Mouse (Mus musculus) limb, embryonic 11.5 days (tissue): ENCODE results near the gene Tlr2. TPM values are rescaled to one million over a fixed set of nuclear protein-coding genes. Genes with fewer than 3 reads are reported as not detected.
A peak's percentile ranks its signal among the peaks of the same experiment; 100 is the strongest.

Experiments
- ATAC-seq: fragments of 200-750 bp; cut with Nextera tagmentation; 2 replicates; pipeline ENCODE4 v1.8.0; 2017; ENCODE audit warnings: low read depth; ENCODE audit not compliant: insufficient number of reproducible peaks, low FRiP score, low TSS enrichment
- DNase-seq: peaks from one replicate; pipeline ENCODE4 v3.0.0-alpha.2; 2015; ENCODE audit warnings: low spot score
- H3K27ac ChIP-seq: fragments of 300-500 bp; sonication (generic); replicated peaks from 2 replicates; pipeline ENCODE4 v1.5.1; 2014; ENCODE audit warnings: low read depth, mild to moderate bottlenecking, low read length
- H3K27me3 ChIP-seq: fragments of 300-500 bp; sonication (generic); 2 replicates; pipeline ENCODE4 v1.6.1; 2014; ENCODE audit warnings: mild to moderate bottlenecking, low read length, mixed read lengths; ENCODE audit not compliant: control insufficient read depth, insufficient read depth
- H3K36me3 ChIP-seq: fragments of 300-500 bp; sonication (generic); 2 replicates; pipeline ENCODE4 v1.6.1; 2014; ENCODE audit warnings: mild to moderate bottlenecking, low read length, moderate library complexity, mixed read lengths; ENCODE audit not compliant: control insufficient read depth, insufficient read depth
- H3K4me1 ChIP-seq: fragments of 300-500 bp; sonication (generic); 2 replicates; pipeline ENCODE4 v1.6.1; 2014; ENCODE audit warnings: low read length, mixed read lengths; ENCODE audit not compliant: control insufficient read depth, insufficient read depth
- H3K4me2 ChIP-seq: fragments of 300-500 bp; sonication (generic); 2 replicates; pipeline ENCODE4 v1.6.1; 2014; ENCODE audit warnings: low read depth, mild to moderate bottlenecking, moderate library complexity; ENCODE audit not compliant: severe bottlenecking
- H3K4me3 ChIP-seq: fragments of 300-500 bp; sonication (generic); 2 replicates; pipeline ENCODE4 v1.5.1; 2014; ENCODE audit warnings: low read depth, low read length
- H3K9ac ChIP-seq: fragments of 300-500 bp; sonication (generic); 2 replicates; pipeline ENCODE4 v1.6.1; 2014; ENCODE audit warnings: mild to moderate bottlenecking, low read length
- H3K9me3 ChIP-seq: fragments of 300-500 bp; sonication (generic); 2 replicates; pipeline ENCODE4 v1.6.1; 2016; ENCODE audit warnings: low read length; ENCODE audit not compliant: control insufficient read depth
- WGBS: fragments of 180-500 bp; shearing (Covaris S2); extraction: QIAGEN DNeasy Blood & Tissue Kit; methylation state at CpG from one replicate; pipeline ENCODE4 v1.1.7; 2014; 5-methylcytosine and 5-hydroxymethylcytosine counted together
- polyA plus RNA-seq: library from polyadenylated mRNA; unstranded; fragments of >200 nt; fragmentation: Nextera tagmentation; extraction: Ambion mirVana; gene quantifications from 2 replicates; pipeline ENCODE4 v1.2.1, GENCODE M21; 2014

Tlr2 gene
- polyA plus RNA-seq, 1 experiment from 2014 or later = 2.1 TPM

DNA sequence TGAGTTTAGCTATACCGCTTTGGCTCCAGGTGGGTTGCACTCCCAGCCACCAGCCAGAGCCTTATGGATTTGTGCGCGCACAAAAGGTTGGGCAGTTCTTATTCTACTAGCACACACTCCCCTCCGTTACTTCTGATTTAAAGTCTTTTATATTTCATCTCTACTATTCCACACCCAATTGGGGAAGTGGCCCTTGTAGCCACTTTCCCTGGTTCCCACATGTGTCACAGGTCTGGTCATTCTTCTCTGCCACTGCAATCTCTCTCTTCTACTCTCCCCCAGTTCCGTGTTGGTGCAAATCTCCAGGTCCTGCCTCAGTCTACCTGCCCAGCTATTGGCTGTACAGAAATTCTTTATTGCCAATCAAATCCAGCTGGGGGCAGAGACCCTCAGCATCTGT, 14.1 kb upstream of the Tlr2 start:
- Histone ChIP-seq H3K27ac (no peak overlapping the region), H3K4me2 (no peak overlapping the region), H3K36me3 (no peaks in the 10 kb centered on the region), H3K9me3 (no peaks in the 10 kb centered on the region), H3K4me3 (no peak overlapping the region), H3K4me1 (no peaks in the 10 kb centered on the region), H3K9ac (no peak overlapping the region), H3K27me3 (no peaks in the 10 kb centered on the region)
- DNase-seq (peak; percentile 9), ATAC-seq (no peak)
- WGBS = 91% methylated on average over 5 of the region's 5 CpGs

GRCm38 (mm10) chr3:83849341-83849740, 7.8 kb upstream of the Tlr2 start:
- WGBS = 82% methylated on average over 2 of the region's 2 CpGs
- no peak overlapping the region for H3K27ac ChIP-seq
- H3K9me3 ChIP-seq = no peaks in the 10 kb centered on the region
- H3K4me2 ChIP-seq = no peak overlapping the region
- no peak for ATAC-seq
- peak; percentile 18 for DNase-seq
- H3K4me3 ChIP-seq = no peak overlapping the region
- H3K27me3 ChIP-seq = no peaks in the 10 kb centered on the region
- H3K4me1 ChIP-seq = no peaks in the 10 kb centered on the region
- no peaks in the 10 kb centered on the region for H3K36me3 ChIP-seq
- H3K9ac ChIP-seq = no peak overlapping the region

DNA sequence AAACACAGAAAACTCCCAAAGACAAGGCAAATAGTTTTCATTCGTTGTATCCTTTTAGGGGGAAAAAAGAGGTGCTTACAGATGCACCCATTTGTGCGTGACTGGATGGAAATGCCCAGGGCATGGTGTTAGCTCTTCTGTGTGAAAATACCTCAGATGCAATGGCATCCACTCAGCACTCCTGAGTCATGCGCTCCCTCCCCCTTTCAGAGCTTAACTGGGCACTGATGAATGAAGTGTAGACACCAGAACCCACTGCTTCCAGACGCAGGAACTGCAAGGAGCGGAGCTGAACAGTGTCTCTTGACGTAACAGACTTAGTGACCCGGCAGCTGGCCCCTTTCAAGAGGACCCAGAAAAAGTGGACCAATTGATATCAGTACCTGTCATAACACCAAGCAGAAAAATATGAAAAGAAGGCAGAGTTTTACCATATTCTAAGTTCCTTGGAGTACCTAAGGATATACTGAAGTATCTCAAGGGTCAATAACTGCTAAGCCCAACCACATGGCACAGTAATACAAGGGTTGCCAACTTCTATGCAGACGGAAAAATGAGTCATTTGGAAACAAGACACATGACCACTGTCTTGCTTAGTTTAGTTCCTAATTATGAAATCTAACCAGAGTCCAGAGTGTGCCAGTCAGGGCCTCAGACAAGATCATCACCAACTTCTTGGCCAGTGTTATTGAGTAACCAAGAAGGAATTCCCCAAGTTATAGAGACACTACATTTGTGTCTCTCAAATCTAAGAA, 3.4 kb upstream of the Tlr2 start:
- no peak overlapping the region for H3K4me2 ChIP-seq
- ATAC-seq (no peak), DNase-seq (no peak)
- no peak overlapping the region for H3K4me3 ChIP-seq
- no peaks in the 10 kb centered on the region for H3K4me1 ChIP-seq
- no peaks in the 10 kb centered on the region for H3K36me3 ChIP-seq
- 50% methylated on average over 8 of the region's 8 CpGs for WGBS
- H3K27me3 ChIP-seq = no peaks in the 10 kb centered on the region
- no peaks in the 10 kb centered on the region for H3K9me3 ChIP-seq
- H3K27ac ChIP-seq = no peak overlapping the region
- no peak overlapping the region for H3K9ac ChIP-seq

DNA sequence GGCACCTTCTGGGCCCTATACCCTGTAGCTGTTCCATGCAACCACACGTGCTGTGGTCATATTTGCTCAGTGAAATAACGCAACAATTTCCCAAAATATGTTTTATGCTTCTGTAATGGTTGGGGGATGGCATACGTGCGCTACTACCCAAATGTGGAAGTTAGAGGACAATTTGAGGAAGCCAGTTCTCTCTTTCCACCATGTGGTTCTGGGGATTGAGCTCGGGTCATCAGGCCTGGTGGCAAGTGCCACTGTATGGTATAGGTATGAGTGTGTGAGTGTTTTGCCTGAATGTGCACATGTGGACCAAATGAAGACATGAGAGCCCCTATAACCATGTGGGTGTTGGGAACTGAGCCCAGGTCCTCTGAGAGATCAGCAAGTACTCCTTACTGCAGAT, 2.1 kb downstream of the Tlr2 start:
- no peak overlapping the region for H3K4me2 ChIP-seq
- DNase-seq (no peak), ATAC-seq (no peak)
- H3K27ac ChIP-seq = no peak overlapping the region
- no peaks in the 10 kb centered on the region for H3K4me1 ChIP-seq
- H3K27me3 ChIP-seq = no peaks in the 10 kb centered on the region
- H3K9me3 ChIP-seq = no peaks in the 10 kb centered on the region
- H3K4me3 ChIP-seq = no peak overlapping the region
- H3K36me3 ChIP-seq = no peaks in the 10 kb centered on the region
- WGBS = 91% methylated on average over 5 of the region's 5 CpGs
- no peak overlapping the region for H3K9ac ChIP-seq

- Histone ChIP-seq H3K4me2 (no peak overlapping the region), H3K27me3 (no peaks in the 10 kb centered on the region), H3K4me1 (no peaks in the 10 kb centered on the region), H3K4me3 (no peak overlapping the region), H3K36me3 (no peaks in the 10 kb centered on the region), H3K27ac (no peak overlapping the region), H3K9me3 (no peaks in the 10 kb centered on the region), H3K9ac (no peak overlapping the region)
- no peak for DNase-seq
- WGBS = 86% methylated on average over 15 of the region's 15 CpGs
- no peak for ATAC-seq
Observed at GRCm38 (mm10) chr3:83836685-83837084, 4.9 kb downstream of the Tlr2 start.

DNA sequence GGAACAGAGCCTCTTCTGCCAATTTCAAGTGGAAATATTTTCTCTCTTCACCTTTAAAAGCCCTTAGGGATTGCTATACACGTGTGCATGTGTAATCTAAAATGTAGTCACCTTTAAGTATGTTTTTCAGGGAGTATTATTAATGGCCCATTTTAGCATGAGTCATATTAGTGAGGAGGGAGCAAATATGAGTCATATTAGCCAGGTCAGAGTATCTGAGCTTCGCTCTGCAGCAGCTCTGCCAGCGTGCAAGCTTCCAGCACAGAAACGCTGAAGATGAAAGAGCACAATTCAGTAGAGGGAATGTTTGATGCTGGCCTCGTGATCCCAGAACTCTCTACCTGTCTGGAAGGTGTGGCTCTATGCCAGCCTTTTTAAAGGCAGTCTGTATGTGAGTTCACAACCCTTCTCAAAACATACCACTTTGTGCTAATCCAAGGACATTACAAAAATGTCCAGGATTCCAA, 13.4 kb downstream of the Tlr2 start:
- Histone ChIP-seq H3K27me3 (no peaks in the 10 kb centered on the region), H3K9ac (no peak overlapping the region), H3K4me2 (no peak overlapping the region), H3K9me3 (no peaks in the 10 kb centered on the region), H3K27ac (no peak overlapping the region), H3K4me3 (no peak overlapping the region), H3K36me3 (no peaks in the 10 kb centered on the region), H3K4me1 (no peaks in the 10 kb centered on the region)
- ATAC-seq (no peak), DNase-seq (peak; percentile 16)
- WGBS = 67% methylated on average over 5 of the region's 5 CpGs

DNA sequence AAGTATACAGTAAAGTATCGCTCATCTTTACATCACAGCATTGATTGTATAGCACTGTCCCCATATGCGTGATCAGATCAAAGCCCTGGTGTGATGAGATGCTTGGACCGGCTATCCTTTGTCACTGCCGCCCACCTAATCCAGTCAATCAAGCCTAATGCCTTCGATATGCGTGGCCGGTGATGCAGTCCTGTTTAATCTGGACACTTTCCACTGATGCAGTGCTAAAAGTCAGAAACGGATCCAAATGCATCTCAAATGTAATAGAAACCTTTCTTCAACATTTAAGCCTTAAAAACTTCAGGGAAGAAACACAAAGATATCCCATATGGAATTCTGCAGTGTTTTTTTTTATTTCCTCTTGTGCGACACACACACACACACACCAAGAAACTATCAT, 13.9 kb downstream of the Tlr2 start:
- Histone ChIP-seq H3K9ac (no peak overlapping the region), H3K27me3 (no peaks in the 10 kb centered on the region), H3K4me2 (no peak overlapping the region), H3K9me3 (no peaks in the 10 kb centered on the region), H3K4me3 (no peak overlapping the region), H3K36me3 (no peaks in the 10 kb centered on the region), H3K4me1 (no peaks in the 10 kb centered on the region), H3K27ac (no peak overlapping the region)
- DNase-seq (no peak), ATAC-seq (no peak)
- 92% methylated on average over 9 of the region's 9 CpGs for WGBS

GRCm38 (mm10) chr3:83823774-83824173, 17.8 kb downstream of the Tlr2 start:
- Histone ChIP-seq H3K27ac (no peak overlapping the region), H3K4me2 (no peak overlapping the region), H3K27me3 (no peaks in the 10 kb centered on the region), H3K9me3 (no peaks in the 10 kb centered on the region), H3K9ac (no peak overlapping the region), H3K4me1 (no peaks in the 10 kb centered on the region), H3K4me3 (no peak overlapping the region), H3K36me3 (no peaks in the 10 kb centered on the region)
- no peak for ATAC-seq
- WGBS = 94% methylated on average over 4 of the region's 4 CpGs
- DNase-seq = no peak
